Mouse (Mus musculus) E14TG2a.4 (cell line): ENCODE data around the gene Hdc.

Experiments used
- CTCF ChIP-seq: conservative IDR thresholded peaks from 2 replicates; pipeline ENCODE4 v1.5.1; 2014; ENCODE audit warnings: low read length
- POU5F1 ChIP-seq: IDR thresholded peaks from 2 replicates; pipeline ENCODE4 v1.6.1; 2014; ENCODE audit warnings: low read length, borderline replicate concordance

DNA sequence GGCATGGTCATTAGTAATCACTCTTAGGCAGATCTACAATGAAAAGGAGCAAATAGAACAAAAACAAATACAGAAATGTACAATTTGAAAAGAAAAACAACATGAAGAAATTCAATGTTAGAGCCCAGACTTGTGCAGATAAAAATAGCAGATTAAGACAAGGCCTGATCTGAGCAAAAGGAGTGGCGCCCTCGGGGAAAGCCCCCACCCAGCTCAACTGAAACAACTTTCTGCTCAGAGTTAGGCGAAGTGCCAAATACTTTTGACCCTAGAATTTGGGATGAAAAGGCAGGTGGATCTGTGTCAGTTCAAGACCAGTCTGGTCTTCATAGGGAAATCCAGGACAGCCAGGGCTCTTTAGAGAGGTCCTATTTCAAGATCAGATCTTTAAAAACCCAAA is 46.9 kb upstream of the Hdc start:
- no peak for TF ChIP-seq CTCF
- no peak for TF ChIP-seq POU5F1
